ENCODE assay signal across 8 mouse cellular contexts in the genomic region with DNA sequence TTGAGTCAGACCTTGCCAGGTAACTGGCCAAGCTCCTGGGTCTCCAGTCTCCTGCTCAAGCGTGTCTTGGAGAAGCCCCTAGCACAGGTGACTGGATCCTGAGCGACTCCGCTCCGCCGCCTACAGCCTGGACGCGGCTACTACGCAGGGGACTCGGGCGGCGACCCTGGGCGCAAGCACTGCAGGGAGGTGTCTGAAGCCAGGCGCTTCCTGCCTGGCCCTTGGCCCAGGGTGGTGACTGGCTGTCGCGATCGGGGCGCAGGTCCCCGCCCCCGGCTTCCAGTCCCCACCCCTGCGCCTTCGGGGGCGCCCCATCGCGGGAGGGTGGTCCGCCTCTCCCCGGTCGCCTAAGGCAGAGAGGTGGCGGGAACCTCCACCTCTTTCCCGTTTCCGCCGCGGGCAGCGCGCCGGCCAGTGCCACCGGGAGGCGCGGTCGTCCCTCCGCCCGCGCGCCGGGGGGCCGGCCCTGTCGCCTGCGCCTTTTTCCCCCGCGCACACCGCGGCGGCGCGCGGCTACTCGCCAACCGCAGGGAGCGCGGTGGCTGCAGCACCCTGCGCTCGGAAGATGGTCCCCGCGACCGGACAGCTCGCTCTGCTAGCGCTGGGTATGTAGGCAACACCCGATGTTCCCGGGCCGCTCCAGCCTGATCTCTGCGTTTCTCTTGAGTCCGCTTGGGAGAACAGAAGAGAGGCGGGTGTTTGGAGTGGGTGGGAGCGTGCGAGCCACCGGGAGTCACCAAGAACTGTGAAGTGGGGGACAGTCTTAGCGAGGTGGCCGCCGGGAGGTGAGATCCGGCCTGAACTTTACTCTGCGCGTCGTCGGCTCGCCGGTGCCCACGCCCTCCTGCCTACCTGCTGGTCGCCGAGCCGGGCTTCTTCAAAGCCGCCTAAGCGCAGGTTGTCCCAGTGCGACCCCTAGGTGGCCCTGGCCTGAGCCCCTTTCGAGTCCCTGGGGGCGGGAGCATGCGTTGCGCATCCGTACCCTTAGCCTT. TPM values are rescaled to one million over a fixed set of nuclear protein-coding genes. Genes with fewer than 3 reads are reported as not detected.
DNase-seq lines count a peak whose midpoint lies in the region; ATAC-seq and TF ChIP-seq lines count a peak whose summit lies in the region.

A gene (plus strand): TSS at position 283 of the 992 bp plus-strand sequence.

- peak within 1 kb of the TSS; percentile 68 for H3K4me3 ChIP-seq in intestine, postnatal 0 days (ENCODE audit: low read depth, low read length)
- H3K4me3 ChIP-seq in limb, embryonic 11.5 days (ENCODE audit: low read depth, low read length) = peak within 1 kb of the TSS; percentile 55
- peak within 1 kb of the TSS; percentile 59 for H3K4me3 ChIP-seq in midbrain, embryonic 13.5 days (replicated peaks)
- H3K4me3 ChIP-seq in stomach, embryonic 14.5 days (ENCODE audit: low read depth, low read length) = peak within 1 kb of the TSS; percentile 56

- WGBS in intestine, postnatal 0 days = under 1% methylated on average over 84 of the region's 97 CpGs
- WGBS in limb, embryonic 11.5 days = under 1% methylated on average over 85 of the region's 97 CpGs
- WGBS in midbrain, embryonic 13.5 days = under 1% methylated on average over 97 of the region's 97 CpGs
- WGBS in stomach, embryonic 14.5 days = under 1% methylated on average over 95 of the region's 97 CpGs

- TF ChIP-seq CTCF in intestine, postnatal 0 days (IDR thresholded peaks at IDR 0.05; ENCODE audit: low read depth) = peak; percentile 75

- no peaks in the 10 kb centered on the region for H3K9me3 ChIP-seq in intestine, postnatal 0 days (ENCODE audit: control insufficient read depth)
- no peaks in the 10 kb centered on the region for H3K9me3 ChIP-seq in limb, embryonic 11.5 days (ENCODE audit: control insufficient read depth, low read length)
- no peaks in the 10 kb centered on the region for H3K9me3 ChIP-seq in midbrain, embryonic 13.5 days
- H3K9me3 ChIP-seq in stomach, embryonic 14.5 days (ENCODE audit: control insufficient read depth, low read depth, low read length) = no peaks in the 10 kb centered on the region

- peak; percentile 83 for ATAC-seq in intestine, postnatal 0 days
- peak; percentile 27; the same call in 1 of the 2 replicates for ATAC-seq in limb, embryonic 11.5 days (ENCODE audit: insufficient number of reproducible peaks, low FRiP score, low TSS enrichment, low read depth)
- peak; percentile 88 for ATAC-seq in midbrain, embryonic 13.5 days
- peak; percentile 90 for ATAC-seq in stomach, embryonic 14.5 days (ENCODE audit: insufficient number of reproducible peaks, insufficient read depth, low FRiP score, low read depth)

- 0 out of 2 replicates have a peak, but pooled peaks cover 9% of the 10 kb centered on the region for H3K27me3 ChIP-seq in intestine, postnatal 0 days (replicated peaks; ENCODE audit: control insufficient read depth, insufficient read depth, low read length)
- peaks cover 23% of the 10 kb centered on the region for H3K27me3 ChIP-seq in limb, embryonic 11.5 days (ENCODE audit: control insufficient read depth, insufficient read depth, low read length)
- H3K27me3 ChIP-seq in midbrain, embryonic 13.5 days = peaks cover 58% of the 10 kb centered on the region
- H3K27me3 ChIP-seq in stomach, embryonic 14.5 days (ENCODE audit: control insufficient read depth, insufficient read depth, low read length) = no peaks in the 10 kb centered on the region

- H3K4me2 ChIP-seq in intestine, postnatal 0 days (replicated peaks; ENCODE audit: low read depth) = peak within 1 kb of the TSS; percentile 88
- H3K4me2 ChIP-seq in limb, embryonic 11.5 days (ENCODE audit: low read depth, severe bottlenecking) = peak within 1 kb of the TSS; percentile 99
- H3K4me2 ChIP-seq in midbrain, embryonic 13.5 days (replicated peaks) = peak within 1 kb of the TSS; percentile 96
- peak within 1 kb of the TSS; percentile 92 for H3K4me2 ChIP-seq in stomach, embryonic 14.5 days (replicated peaks; ENCODE audit: low read depth, low read length)

- intact Hi-C loops in gastrocnemius, postnatal 36 days (cut with DNase I) = loop anchor here (5.0 kb wide), 1 partner anchor 167 kb away; no protein-coding TSS in a partner anchor

- H3K36me3 ChIP-seq in intestine, postnatal 0 days (ENCODE audit: control insufficient read depth, insufficient read depth) = no peaks in the 10 kb centered on the region
- no peaks in the 10 kb centered on the region for H3K36me3 ChIP-seq in limb, embryonic 11.5 days (ENCODE audit: control insufficient read depth, insufficient read depth, low read length)
- no peaks in the 10 kb centered on the region for H3K36me3 ChIP-seq in midbrain, embryonic 13.5 days
- no peaks in the 10 kb centered on the region for H3K36me3 ChIP-seq in stomach, embryonic 14.5 days (ENCODE audit: control insufficient read depth, insufficient read depth, low read length)

- H3K4me1 ChIP-seq in intestine, postnatal 0 days (replicated peaks; ENCODE audit: control insufficient read depth, insufficient read depth, low read length) = peaks cover 4% of the 10 kb centered on the region; the same call in 1 of the 2 replicates
- peaks cover 3% of the 10 kb centered on the region for H3K4me1 ChIP-seq in limb, embryonic 11.5 days (ENCODE audit: control insufficient read depth, insufficient read depth, low read length)
- peaks cover 10% of the 10 kb centered on the region for H3K4me1 ChIP-seq in midbrain, embryonic 13.5 days (replicated peaks)
- peaks cover 7% of the 10 kb centered on the region; the same call in 1 of the 2 replicates for H3K4me1 ChIP-seq in stomach, embryonic 14.5 days (ENCODE audit: control insufficient read depth, insufficient read depth, low read length)

- peak within 1 kb of the TSS; percentile 91 for H3K27ac ChIP-seq in intestine, postnatal 0 days (ENCODE audit: low read depth, low read length)
- H3K27ac ChIP-seq in limb, embryonic 11.5 days (replicated peaks; ENCODE audit: low read depth, low read length) = no peak within 1 kb of the TSS
- peak within 1 kb of the TSS; percentile 49; the same call in 1 of the 2 replicates for H3K27ac ChIP-seq in midbrain, embryonic 13.5 days
- H3K27ac ChIP-seq in stomach, embryonic 14.5 days (ENCODE audit: low read length) = peak within 1 kb of the TSS; percentile 21; the same call in 1 of the 2 replicates

- peak; percentile 14 for DNase-seq in gastrocnemius, adult 18-20 months (ENCODE audit: low spot score)
- no peak for DNase-seq in gastrocnemius, postnatal 36 days
- peak; percentile 80 for DNase-seq in embryo, embryonic 10 days (ENCODE audit: low spot score)
- DNase-seq in heart, adult 11 months = peak; percentile 98
- peak; percentile 77 for DNase-seq in limb, embryonic 11.5 days (ENCODE audit: low spot score)

- H3K9ac ChIP-seq in intestine, postnatal 0 days (ENCODE audit: low read depth, low read length) = peak within 1 kb of the TSS; percentile 67
- peak within 1 kb of the TSS; percentile 66 for H3K9ac ChIP-seq in limb, embryonic 11.5 days (ENCODE audit: low read length)
- peak within 1 kb of the TSS; percentile 71 for H3K9ac ChIP-seq in midbrain, embryonic 13.5 days (replicated peaks)
- H3K9ac ChIP-seq in stomach, embryonic 14.5 days (replicated peaks; ENCODE audit: low read depth, low read length) = peak within 1 kb of the TSS; percentile 49

RNA-seq across cellular contexts. Expression of the gene that starts here (rescaled TPM):
- under 1 TPM; 0.27 to 0.36 TPM for total RNA-seq in gastrocnemius, adult 18-20 months (2021)
- total RNA-seq in gastrocnemius, postnatal 36 days (2021) = under 1 TPM; 0.13 to 0.22 TPM
- 7.5 and 8.4 TPM in 2 replicates for polyA plus RNA-seq in intestine, postnatal 0 days (2015; fragmentation: Nextera tagmentation; extraction: Ambion mirVana)
- polyA plus RNA-seq in limb, embryonic 11.5 days (2014; fragmentation: Nextera tagmentation; extraction: Ambion mirVana) = 1.7 and 2.6 TPM in 2 replicates
- polyA plus RNA-seq in midbrain, embryonic 13.5 days (2015; fragmentation: Nextera tagmentation; extraction: Ambion mirVana) = 3.8 TPM in 2 replicates
- 4.7 and 5.8 TPM in 2 replicates for polyA plus RNA-seq in stomach, embryonic 14.5 days (2014; fragmentation: Nextera tagmentation; extraction: Ambion mirVana)

Comparison
In these comparisons a context has a peak if more than half of its experiments do, and no peak if none do; other contexts are left out.
1. Peak in DNase-seq in gastrocnemius, adult 18-20 months; RNA of the gene not detected or under 1 TPM.
2. DNase-seq: peak in embryo, embryonic 10 days (single experiment), heart, adult 11 months (single experiment) and limb, embryonic 11.5 days (single experiment); none in gastrocnemius, postnatal 36 days (0 of 2).
3. ATAC-seq: peak in every context shown above with its lines; median percentile 90 in stomach, embryonic 14.5 days; 88 in midbrain, embryonic 13.5 days; 83 in intestine, postnatal 0 days; 27 in limb, embryonic 11.5 days.
4. Peak in every context shown above with its lines, with median percentiles within 50 percentile points of each other: H3K4me2 ChIP-seq, H3K4me3 ChIP-seq and H3K9ac ChIP-seq.